Mouse (Mus musculus) ES-E14 (cell line): ENCODE results near the gene Thra. TPM values are rescaled to one million over a fixed set of nuclear protein-coding genes. Genes with fewer than 3 reads are reported as not detected.

Experiments used
- DNase-seq: peaks from one replicate; pipeline ENCODE4 v3.0.0-alpha.2; 2013; ENCODE audit warnings: low read depth, low spot score
- H3K27ac ChIP-seq: 2 replicates; pipeline ENCODE4 v1.5.1; 2012; ENCODE audit warnings: low read depth, mild to moderate bottlenecking, low read length, moderate library complexity, mixed read lengths; ENCODE audit not compliant: poor library complexity, insufficient read depth, severe bottlenecking
- H3K36me3 ChIP-seq: 2 replicates; pipeline ENCODE4 v1.6.1; 2012; ENCODE audit warnings: mild to moderate bottlenecking, low read length, moderate library complexity, mixed read lengths; ENCODE audit not compliant: control insufficient read depth, poor library complexity, insufficient read depth, severe bottlenecking
- H3K4me1 ChIP-seq, 2 experiments: fragments of 150-350 bp in 1 of 2; sonication (generic) in 1 of 2; 2 replicates each; pipeline ENCODE4 v1.6.1; 2012; ENCODE audit warnings: low read length in 2 of 2, mild to moderate bottlenecking in 1 of 2, mixed read lengths in 1 of 2; ENCODE audit not compliant: control insufficient read depth in 2 of 2, insufficient read depth in 2 of 2, poor library complexity in 1 of 2
- H3K4me3 ChIP-seq, 2 experiments: fragments of 150-350 bp in 1 of 2; sonication (generic) in 1 of 2; 2 replicates each; pipeline ENCODE4 v1.5.1; 2012; ENCODE audit warnings: low read length in 2 of 2, low read depth in 1 of 2, mild to moderate bottlenecking in 1 of 2, mixed read lengths in 1 of 2; ENCODE audit not compliant: insufficient read depth in 1 of 2, poor library complexity in 1 of 2, severe bottlenecking in 1 of 2
- H3K9ac ChIP-seq: 2 replicates; pipeline ENCODE4 v1.6.1; 2012; ENCODE audit warnings: low read depth, mild to moderate bottlenecking, low read length, mixed read lengths; ENCODE audit not compliant: poor library complexity, insufficient read depth, severe bottlenecking
- H3K9me3 ChIP-seq: fragments of 150-350 bp; sonication (generic); 2 replicates; pipeline ENCODE4 v1.6.1; 2012; ENCODE audit warnings: low read depth, mild to moderate bottlenecking, low read length; ENCODE audit not compliant: control insufficient read depth, insufficient read depth
- CHD2 ChIP-seq: IDR thresholded peaks from 2 replicates; pipeline ENCODE4 v1.6.1; 2014; ENCODE audit warnings: mild to moderate bottlenecking, low read depth, low read length, inconsistent platforms
- HCFC1 ChIP-seq: IDR thresholded peaks from 2 replicates; pipeline ENCODE4 v1.6.1; 2012; ENCODE audit warnings: low read length, inconsistent platforms, borderline replicate concordance; ENCODE audit not compliant: insufficient read depth
- MAFK ChIP-seq: IDR thresholded peaks from 2 replicates; pipeline ENCODE4 v1.6.1; 2014; ENCODE audit warnings: mild to moderate bottlenecking, low read depth, low read length, inconsistent platforms; ENCODE audit not compliant: insufficient read depth
- ZC3H11A ChIP-seq: IDR thresholded peaks from 2 replicates; pipeline ENCODE4 v1.6.1; 2012; ENCODE audit warnings: low read depth, mild to moderate bottlenecking, inconsistent platforms, low read length, borderline replicate concordance
- ZNF384 ChIP-seq: IDR thresholded peaks from 2 replicates; pipeline ENCODE4 v1.6.1; 2012; ENCODE audit warnings: low read depth, low read length, inconsistent platforms
- in situ Hi-C, 2 experiments: fragments of 600-800 bp; cut with MboI; formaldehyde crosslinking; loops; one replicate each; pipeline ENCODE4 v1.15.1; 2025; ENCODE audit warnings: low sequenced_read_pairs in 2 of 2, inconsistent platforms in 1 of 2; ENCODE audit not compliant: unreplicated experiment in 2 of 2
- total RNA-seq: library from RNA; depleted of rRNA; stranded (reverse); fragments of 300-350 nt; gene quantifications from 2 replicates; pipeline ENCODE4 v1.2.3, GENCODE M21; 2012

The Thra gene
- total RNA-seq, 1 experiment, result 7.7 TPM

- no peak overlapping the region for H3K4me3 ChIP-seq
Measured at GRCm38 (mm10) chr11:98797909-98798308, 57.5 kb downstream of the Thra start.

GRCm38 (mm10) chr11:98804605-98805004 is 64.2 kb downstream of the Thra start, which contains the start of gene Casc3:
Gene Casc3, plus strand, starts transcription at chr11:98804905.
- in situ Hi-C loops, result no loop called here
- H3K36me3 ChIP-seq, result peaks cover 44% of the 10 kb centered on the region
- TF ChIP-seq ZC3H11A (no peak), ZNF384 (no peak), CHD2 (no peak), HCFC1 (no peak), MAFK (no peak)
- DNase-seq, result no peak
- H3K9me3 ChIP-seq, result peaks cover 22% of the 10 kb centered on the region
- H3K4me3 ChIP-seq, result no peak within 1 kb of the TSS
- H3K9ac ChIP-seq, result no peak within 1 kb of the TSS
- no peak within 1 kb of the TSS for H3K27ac ChIP-seq
- no peaks in the 10 kb centered on the region for H3K4me1 ChIP-seq

More at GRCm38 (mm10) chr11:98797909-98798308, 57.5 kb downstream of the Thra start:
- Histone ChIP-seq H3K9me3 (no peaks in the 10 kb centered on the region), H3K36me3 (peaks cover 13% of the 10 kb centered on the region), H3K27ac (no peak overlapping the region), H3K9ac (no peak overlapping the region), H3K4me1 (peaks cover 0 to 5% of the 10 kb centered on the region in 2 experiments; a peak in 2 of 4 replicates)
- TF ChIP-seq HCFC1 (no peak), ZNF384 (no peak), MAFK (no peak), ZC3H11A (no peak)
- DNase-seq, result no peak
- in situ Hi-C loops, result no loop called here

GRCm38 (mm10) chr11:98808417-98808816 is 68.0 kb downstream of the Thra start:
- peaks cover 22% of the 10 kb centered on the region for H3K9me3 ChIP-seq
- TF ChIP-seq ZNF384 (peak; percentile 75), MAFK (no peak)
- peaks cover 33% of the 10 kb centered on the region for H3K36me3 ChIP-seq
- DNase-seq, result no peak
- no peak overlapping the region for H3K9ac ChIP-seq
- H3K4me1 ChIP-seq, result no peaks in the 10 kb centered on the region
- no peak overlapping the region for H3K27ac ChIP-seq
- in situ Hi-C loops, result no loop called here
- no peak overlapping the region for H3K4me3 ChIP-seq

- in situ Hi-C loops, result no loop called here
- peak; percentile 94 for DNase-seq
- peak; percentile 43; the same call in 1 of the 2 replicates for TF ChIP-seq HCFC1
- TF ChIP-seq ZNF384, result no peak
- Histone ChIP-seq H3K4me3 (peak overlapping the region; percentile 92 to 96), H3K27ac (peak overlapping the region; percentile 95), H3K9me3 (peaks cover 22% of the 10 kb centered on the region), H3K9ac (peak overlapping the region; percentile 96), H3K36me3 (peaks cover 27% of the 10 kb centered on the region), H3K4me1 (no peaks in the 10 kb centered on the region)
Measured at GRCm38 (mm10) chr11:98809457-98810290, 69.2 kb downstream of the Thra start.

GRCm38 (mm10) chr11:98810686-98811085 is 70.2 kb downstream of the Thra start:
- TF ChIP-seq HCFC1 (no peak), ZNF384 (no peak), CHD2 (no peak), ZC3H11A (no peak), MAFK (no peak)
- Histone ChIP-seq H3K9ac (peak overlapping the region; percentile 96; the same call in 1 of the 2 replicates), H3K27ac (no peak overlapping the region), H3K36me3 (peaks cover 17% of the 10 kb centered on the region), H3K4me1 (no peaks in the 10 kb centered on the region), H3K9me3 (peaks cover 22% of the 10 kb centered on the region), H3K4me3 (peak overlapping the region; percentile 92 to 96)
- DNase-seq, result no peak
- in situ Hi-C loops, result no loop called here
